Mouse (Mus musculus): ENCODE measurements around the gene Samd1. TPM values are rescaled to one million over a fixed set of nuclear protein-coding genes. Genes with fewer than 3 reads are reported as not detected.

Gene Samd1
- total and polyA plus RNA-seq, 2 experiments from 2014 or later: 5.7 to 96.8 TPM

GRCm38 (mm10) chr8:84044900-84045299 is 47.4 kb downstream of the Samd1 start, which contains the start of gene Rln3:
Gene Rln3 (minus strand): TSS chr8:84045000.
- DNase-seq (ENCODE audit: low spot score) (no peak), ATAC-seq (no peak)
- Histone ChIP-seq H3K9me3 (ENCODE audit: low read length) (no peaks in the 10 kb centered on the region), H3K4me2 (ENCODE audit: low read depth, low read length) (no peak within 1 kb of the TSS), H3K9ac (replicated peaks; ENCODE audit: low read length) (no peak within 1 kb of the TSS), H3K27me3 (ENCODE audit: insufficient read depth, low read length) (peaks cover 30% of the 10 kb centered on the region), H3K4me3 (ENCODE audit: low read length) (no peak within 1 kb of the TSS), H3K36me3 (ENCODE audit: insufficient read depth, low read length) (no peaks in the 10 kb centered on the region), H3K4me1 (ENCODE audit: insufficient read depth, low read length) (peaks cover 7% of the 10 kb centered on the region; the same call in 1 of the 2 replicates), H3K27ac (no peak within 1 kb of the TSS)
- 18% methylated on average over 9 of the region's 9 CpGs for WGBS
- no peak for TF ChIP-seq CTCF (IDR thresholded peaks at IDR 0.05; ENCODE audit: low read depth)

- WGBS: 84% methylated on average over 3 of the region's 3 CpGs
- no peak for TF ChIP-seq CTCF (IDR thresholded peaks at IDR 0.05; ENCODE audit: low read depth)
- DNase-seq (ENCODE audit: low spot score) (no peak), ATAC-seq (no peak)
- H3K27ac ChIP-seq: no peak overlapping the region
- peaks cover 30% of the 10 kb centered on the region for H3K27me3 ChIP-seq (ENCODE audit: insufficient read depth, low read length)
- no peak overlapping the region for H3K4me2 ChIP-seq (ENCODE audit: low read depth, low read length)
- H3K36me3 ChIP-seq (ENCODE audit: insufficient read depth, low read length): no peaks in the 10 kb centered on the region
- no peaks in the 10 kb centered on the region for H3K9me3 ChIP-seq (ENCODE audit: low read length)
- H3K4me1 ChIP-seq (ENCODE audit: insufficient read depth, low read length): peaks cover 7% of the 10 kb centered on the region; the same call in 1 of the 2 replicates
- H3K4me3 ChIP-seq (ENCODE audit: low read length): no peak overlapping the region
- no peak overlapping the region for H3K9ac ChIP-seq (replicated peaks; ENCODE audit: low read length)
Measured at GRCm38 (mm10) chr8:84046505-84046904, 49.0 kb downstream of the Samd1 start.

GRCm38 (mm10) chr8:84048171-84048570 is 50.7 kb downstream of the Samd1 start:
- Histone ChIP-seq H3K36me3 (ENCODE audit: insufficient read depth, low read length) (no peaks in the 10 kb centered on the region), H3K9ac (replicated peaks; ENCODE audit: low read length) (no peak overlapping the region), H3K4me2 (ENCODE audit: low read depth, low read length) (no peak overlapping the region), H3K9me3 (ENCODE audit: low read length) (no peaks in the 10 kb centered on the region), H3K4me3 (ENCODE audit: low read length) (no peak overlapping the region), H3K27ac (no peak overlapping the region), H3K27me3 (ENCODE audit: insufficient read depth, low read length) (peaks cover 22% of the 10 kb centered on the region), H3K4me1 (ENCODE audit: insufficient read depth, low read length) (no peaks in the 10 kb centered on the region)
- 75% methylated on average over 5 of the region's 5 CpGs for WGBS
- DNase-seq (ENCODE audit: low spot score): no peak
- TF ChIP-seq CTCF (IDR thresholded peaks at IDR 0.05; ENCODE audit: low read depth): no peak
- no peak for ATAC-seq

MicroRNAs encoded within 50 kb of the gene (microRNA counts, 519-probe panel; counts per million panel counts)
- microRNA mmu-miR-1199: not detected

Small RNA genes lying within 50 kb of the gene (microRNA-seq; reads per million reads assigned to microRNA genes)
- gene Mir1199: 0 to 0.36 reads per million in 2 experiments
- gene Mir8111: 2.3 to 3.2 reads per million in 2 experiments

Other genes with a start within 250 kb of the Samd1 start
- 393 and 469 TPM in 2 replicates for gene Adgrl1, start 97.6 kb upstream of the Samd1 start, total RNA-seq (2014; rRNA removed)
- gene Adgrl1, start 97.6 kb upstream of the Samd1 start, polyA plus RNA-seq (2015; fragmentation: Nextera tagmentation; extraction: Ambion mirVana): 54.2 and 54.6 TPM in 2 replicates
- gene Gm10644, start 42.5 kb upstream of the Samd1 start, total RNA-seq (2014; rRNA removed): 0.40 and 1.7 TPM in 2 replicates
- gene Gm10644, start 42.5 kb upstream of the Samd1 start, polyA plus RNA-seq (2015; fragmentation: Nextera tagmentation; extraction: Ambion mirVana): 0.43 and 0.56 TPM in 2 replicates
- gene Asf1b, start 42.2 kb upstream of the Samd1 start, total RNA-seq (2014; rRNA removed): 4.7 and 5.6 TPM in 2 replicates
- gene Asf1b, start 42.2 kb upstream of the Samd1 start, polyA plus RNA-seq (2015; fragmentation: Nextera tagmentation; extraction: Ambion mirVana): 8.3 and 10.6 TPM in 2 replicates
- gene Prkaca, start 24.7 kb upstream of the Samd1 start, total RNA-seq (2014; rRNA removed): 198 and 213 TPM in 2 replicates
- 257 and 268 TPM in 2 replicates for gene Prkaca, start 24.7 kb upstream of the Samd1 start, polyA plus RNA-seq (2015; fragmentation: Nextera tagmentation; extraction: Ambion mirVana)
- gene 1700067K01Rik, start 3.8 kb downstream of the Samd1 start, total RNA-seq (2014; rRNA removed): not detected in 2 replicates
- gene 1700067K01Rik, start 3.8 kb downstream of the Samd1 start, polyA plus RNA-seq (2015; fragmentation: Nextera tagmentation; extraction: Ambion mirVana): 0.49 and 0.51 TPM in 2 replicates
- gene 2210011C24Rik, start 14.5 kb downstream of the Samd1 start, total RNA-seq (2014; rRNA removed): 0.25 and 4.2 TPM in 2 replicates
- gene 2210011C24Rik, start 14.5 kb downstream of the Samd1 start, polyA plus RNA-seq (2015; fragmentation: Nextera tagmentation; extraction: Ambion mirVana): 1.2 and 1.9 TPM in 2 replicates
- gene Palm3, start 23.8 kb downstream of the Samd1 start, total RNA-seq (2014; rRNA removed): 4.5 and 9.6 TPM in 2 replicates
- gene Palm3, start 23.8 kb downstream of the Samd1 start, polyA plus RNA-seq (2015; fragmentation: Nextera tagmentation; extraction: Ambion mirVana): 8.2 and 8.8 TPM in 2 replicates
- 0.29 and 0.47 TPM in 2 replicates for gene Il27ra, start 44.9 kb downstream of the Samd1 start, total RNA-seq (2014; rRNA removed)
- 0.29 and 0.62 TPM in 2 replicates for gene Il27ra, start 44.9 kb downstream of the Samd1 start, polyA plus RNA-seq (2015; fragmentation: Nextera tagmentation; extraction: Ambion mirVana)
- 9.0 and 18.8 TPM in 2 replicates for gene Rln3, start 47.3 kb downstream of the Samd1 start, total RNA-seq (2014; rRNA removed)
- gene Rln3, start 47.3 kb downstream of the Samd1 start, polyA plus RNA-seq (2015; fragmentation: Nextera tagmentation; extraction: Ambion mirVana): 6.1 and 6.6 TPM in 2 replicates
- gene Gm10643, start 67.5 kb downstream of the Samd1 start, total RNA-seq (2014; rRNA removed): 0.25 and 3.0 TPM in 2 replicates
- 1.6 and 2.4 TPM in 2 replicates for gene Gm10643, start 67.5 kb downstream of the Samd1 start, polyA plus RNA-seq (2015; fragmentation: Nextera tagmentation; extraction: Ambion mirVana)
- gene Rfx1, start 69.2 kb downstream of the Samd1 start, total RNA-seq (2014; rRNA removed): 29.0 and 30.0 TPM in 2 replicates
- gene Rfx1, start 69.2 kb downstream of the Samd1 start, polyA plus RNA-seq (2015; fragmentation: Nextera tagmentation; extraction: Ambion mirVana): 6.0 and 6.2 TPM in 2 replicates
- gene Dcaf15, start 107.1 kb downstream of the Samd1 start, total RNA-seq (2014; rRNA removed): 77.0 and 77.6 TPM in 2 replicates
- 18.4 and 18.5 TPM in 2 replicates for gene Dcaf15, start 107.1 kb downstream of the Samd1 start, polyA plus RNA-seq (2015; fragmentation: Nextera tagmentation; extraction: Ambion mirVana)
- 0.72 TPM in 1 of 2 replicates, not detected in the other for gene Podnl1, start 128.3 kb downstream of the Samd1 start, total RNA-seq (2014; rRNA removed)
- gene Podnl1, start 128.3 kb downstream of the Samd1 start, polyA plus RNA-seq (2015; fragmentation: Nextera tagmentation; extraction: Ambion mirVana): 0.41 and 0.68 TPM in 2 replicates
- 66.2 and 75.1 TPM in 2 replicates for gene Cc2d1a, start 150.3 kb downstream of the Samd1 start, total RNA-seq (2014; rRNA removed)
- 47.1 and 49.6 TPM in 2 replicates for gene Cc2d1a, start 150.3 kb downstream of the Samd1 start, polyA plus RNA-seq (2015; fragmentation: Nextera tagmentation; extraction: Ambion mirVana)
- gene 4930432K21Rik, start 150.4 kb downstream of the Samd1 start, total RNA-seq (2014; rRNA removed): 3.3 and 5.9 TPM in 2 replicates
- gene 4930432K21Rik, start 150.4 kb downstream of the Samd1 start, polyA plus RNA-seq (2015; fragmentation: Nextera tagmentation; extraction: Ambion mirVana): 2.7 and 3.0 TPM in 2 replicates
- 2.3 and 3.2 TPM in 2 replicates for gene Nanos3, start 187.5 kb downstream of the Samd1 start, total RNA-seq (2014; rRNA removed)
- 11.5 and 15.5 TPM in 2 replicates for gene Nanos3, start 187.5 kb downstream of the Samd1 start, polyA plus RNA-seq (2015; fragmentation: Nextera tagmentation; extraction: Ambion mirVana)
- gene Zswim4, start 239.4 kb downstream of the Samd1 start, total RNA-seq (2014; rRNA removed): 44.1 and 50.6 TPM in 2 replicates
- 11.0 and 11.3 TPM in 2 replicates for gene Zswim4, start 239.4 kb downstream of the Samd1 start, polyA plus RNA-seq (2015; fragmentation: Nextera tagmentation; extraction: Ambion mirVana)